Mouse (Mus musculus): ENCODE data around the gene Sec13. TPM values are rescaled to one million over a fixed set of nuclear protein-coding genes. Genes with fewer than 3 reads are reported as not detected.

The Sec13 gene
- total and polyA plus RNA-seq, 2 experiments = 86.2 to 108 TPM

DNA sequence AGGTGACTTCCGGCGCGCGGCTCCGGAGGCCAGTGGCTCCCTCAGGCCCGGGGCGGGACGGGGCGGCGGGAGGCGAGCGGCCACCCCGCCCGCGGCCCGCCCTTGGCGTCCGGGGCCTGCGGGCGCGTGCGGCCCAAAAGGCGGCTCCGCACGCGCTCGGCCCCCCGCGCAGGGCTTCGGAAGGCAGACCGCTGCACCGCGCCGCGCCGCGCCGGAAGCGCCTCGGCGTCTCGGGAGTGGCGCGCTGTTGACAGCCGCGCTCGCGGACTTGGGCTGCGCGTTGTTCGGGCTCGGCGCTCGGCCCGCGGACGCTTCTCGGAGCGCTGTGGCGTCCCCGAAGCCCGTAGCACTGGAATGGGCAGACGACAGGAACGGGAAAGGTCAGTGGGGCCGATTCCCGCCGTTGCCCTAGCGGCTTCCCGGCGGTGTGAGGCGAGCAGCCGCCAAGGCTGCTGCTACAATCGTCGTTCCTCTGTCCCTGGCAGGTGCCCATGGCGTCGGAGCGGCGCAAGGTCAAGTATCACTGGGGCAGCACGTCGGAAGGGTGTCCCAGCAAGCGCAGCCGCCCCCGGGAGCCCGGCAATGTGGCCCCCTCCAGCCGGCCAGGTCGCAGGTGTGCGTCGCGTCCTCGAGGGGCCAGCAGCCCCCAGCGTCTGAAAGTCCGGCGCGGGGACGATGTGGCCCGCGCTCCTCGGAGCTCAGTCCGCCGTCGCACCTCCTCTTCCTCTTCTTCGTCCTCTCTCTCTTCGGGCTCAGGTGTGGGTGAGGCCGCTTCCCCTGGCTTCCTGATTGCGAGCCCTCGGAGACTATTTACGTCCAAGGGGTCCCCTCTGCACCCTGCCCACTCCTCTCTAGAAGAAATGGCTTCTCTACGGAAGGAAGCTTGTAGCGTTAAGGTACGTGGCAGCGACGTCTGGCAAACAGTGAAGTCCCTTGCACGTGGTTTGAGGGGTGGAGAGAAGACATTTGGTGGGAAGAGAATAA, 43.0 kb downstream of the Sec13 start:
- Histone ChIP-seq H3K79me2 (ENCODE audit: control insufficient read depth, insufficient read depth, low read length) (peaks cover 20% of the 10 kb centered on the region; the same call in 1 of the 2 replicates), H3K9ac (ENCODE audit: low read depth, low read length) (peak overlapping the region; percentile 94), H3K4me1 (ENCODE audit: control insufficient read depth, insufficient read depth, low read length) (peaks cover 6% of the 10 kb centered on the region; the same call in 1 of the 2 replicates), H3K27ac (replicated peaks; ENCODE audit: insufficient read depth, low read depth, low read length) (peak overlapping the region; percentile 90), H3K27me3 (ENCODE audit: control insufficient read depth, insufficient read depth, low read length) (no peaks in the 10 kb centered on the region), H3K36me3 (ENCODE audit: control insufficient read depth, insufficient read depth, low read length) (peaks cover 28% of the 10 kb centered on the region), H3K4me3 (ENCODE audit: insufficient read depth, low read depth, low read length) (peak overlapping the region; percentile 98)
- under 1% methylated on average over 107 of the region's 113 CpGs for WGBS
- TF ChIP-seq CTCF (IDR thresholded peaks at IDR 0.05; ENCODE audit: low read depth, low read length) (no peak), POLR2A (IDR thresholded peaks at IDR 0.05; ENCODE audit: extremely low read depth, insufficient read depth, low read length) (no peak)
- DNase-seq (ENCODE audit: extremely low read depth, low read depth, low spot score) = no peak

DNA sequence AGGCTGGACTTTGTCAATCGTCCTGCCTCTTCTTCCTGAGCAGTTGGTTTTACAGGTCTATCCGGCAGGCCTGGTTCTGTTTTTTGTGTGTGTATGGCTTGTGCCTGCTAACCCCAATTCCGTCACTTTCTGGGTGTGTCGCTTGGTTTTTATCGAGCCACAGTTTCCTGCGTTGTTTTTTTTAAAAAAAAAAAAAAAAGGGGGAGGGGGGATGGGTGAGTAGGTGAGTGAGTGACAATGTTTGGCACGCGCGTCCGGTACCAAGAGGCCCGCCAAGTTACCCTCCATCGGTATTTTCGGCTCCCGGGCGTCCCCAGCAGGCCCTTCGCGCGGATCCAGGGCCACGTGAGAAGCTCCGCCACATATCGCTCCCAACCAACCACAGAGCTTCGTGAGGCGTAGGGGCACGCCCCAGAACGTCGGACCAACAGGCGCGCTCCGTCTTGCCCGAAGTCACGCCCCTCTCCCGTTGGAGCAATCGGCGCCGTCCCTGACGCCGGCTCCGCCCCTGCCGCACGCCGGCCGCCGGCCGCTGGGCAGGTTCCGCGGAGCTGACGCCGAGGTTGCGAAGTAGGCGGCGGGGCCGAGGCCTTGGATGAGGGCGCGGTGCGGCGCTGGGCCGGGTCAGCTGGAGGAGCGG, 43.8 kb downstream of the Sec13 start, which contains the start of gene Tatdn2:
Tatdn2 (plus strand) TSS at position 469 of the 640 bp plus-strand sequence.
- TF ChIP-seq CTCF (IDR thresholded peaks at IDR 0.05; ENCODE audit: low read depth, low read length) (peak; percentile 35; the same call in 1 of the 2 replicates), POLR2A (IDR thresholded peaks at IDR 0.05; ENCODE audit: extremely low read depth, insufficient read depth, low read length) (peak; percentile 80)
- Histone ChIP-seq H3K4me1 (ENCODE audit: control insufficient read depth, insufficient read depth, low read length) (peaks cover 10% of the 10 kb centered on the region), H3K9ac (ENCODE audit: low read depth, low read length) (peak within 1 kb of the TSS; percentile 94), H3K36me3 (ENCODE audit: control insufficient read depth, insufficient read depth, low read length) (peaks cover 26% of the 10 kb centered on the region), H3K27ac (replicated peaks; ENCODE audit: insufficient read depth, low read depth, low read length) (peak within 1 kb of the TSS; percentile 90), H3K79me2 (ENCODE audit: control insufficient read depth, insufficient read depth, low read length) (peaks cover 22% of the 10 kb centered on the region; the same call in 1 of the 2 replicates), H3K27me3 (ENCODE audit: control insufficient read depth, insufficient read depth, low read length) (no peaks in the 10 kb centered on the region), H3K4me3 (ENCODE audit: insufficient read depth, low read depth, low read length) (peak within 1 kb of the TSS; percentile 98)
- DNase-seq (ENCODE audit: extremely low read depth, low read depth, low spot score) = peak; percentile 97
- 0% methylated on average over 58 of the region's 58 CpGs for WGBS

DNA sequence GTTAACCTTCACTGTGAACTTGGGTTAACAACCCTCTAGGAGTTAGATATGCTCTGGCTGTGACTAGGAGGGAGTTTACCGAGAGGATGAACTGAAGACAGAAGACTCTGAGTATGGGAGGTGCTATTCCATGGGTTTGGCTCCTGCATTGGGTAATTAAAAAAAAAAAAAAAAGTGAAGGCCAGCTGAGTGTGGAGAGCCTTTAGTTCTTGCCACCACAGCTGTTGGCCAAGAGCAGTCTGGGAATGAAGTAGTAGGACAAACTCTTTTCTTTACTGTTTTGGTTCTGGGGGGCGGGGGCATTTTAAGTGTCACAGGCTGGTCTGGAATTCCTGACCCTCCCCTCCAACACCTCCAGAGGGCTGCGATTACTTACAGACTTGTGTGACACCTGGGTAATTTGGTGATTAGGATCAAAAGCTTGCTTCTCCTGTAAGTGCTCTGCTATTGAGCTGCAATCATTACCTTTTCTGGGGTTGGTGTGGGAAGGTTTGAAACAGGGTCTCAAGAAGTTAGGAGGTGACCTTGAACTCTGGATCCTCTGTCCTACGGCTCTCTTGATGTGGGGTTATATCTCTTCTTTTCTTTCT, 44.7 kb downstream of the Sec13 start:
- 38% methylated on average over 4 of the region's 4 CpGs for WGBS
- H3K36me3 ChIP-seq (ENCODE audit: control insufficient read depth, insufficient read depth, low read length) = peaks cover 19% of the 10 kb centered on the region
- H3K9ac ChIP-seq (ENCODE audit: low read depth, low read length) = peak overlapping the region; percentile 44
- TF ChIP-seq CTCF (IDR thresholded peaks at IDR 0.05; ENCODE audit: low read depth, low read length) (no peak), POLR2A (IDR thresholded peaks at IDR 0.05; ENCODE audit: extremely low read depth, insufficient read depth, low read length) (no peak)
- H3K27me3 ChIP-seq (ENCODE audit: control insufficient read depth, insufficient read depth, low read length) = no peaks in the 10 kb centered on the region
- peak; percentile 66 for DNase-seq (ENCODE audit: extremely low read depth, low read depth, low spot score)
- no peak overlapping the region for H3K4me3 ChIP-seq (ENCODE audit: insufficient read depth, low read depth, low read length)
- peak overlapping the region; percentile 86 for H3K27ac ChIP-seq (replicated peaks; ENCODE audit: insufficient read depth, low read depth, low read length)
- H3K79me2 ChIP-seq (ENCODE audit: control insufficient read depth, insufficient read depth, low read length) = peaks cover 19% of the 10 kb centered on the region; the same call in 1 of the 2 replicates
- peaks cover 15% of the 10 kb centered on the region for H3K4me1 ChIP-seq (ENCODE audit: control insufficient read depth, insufficient read depth, low read length)

DNA sequence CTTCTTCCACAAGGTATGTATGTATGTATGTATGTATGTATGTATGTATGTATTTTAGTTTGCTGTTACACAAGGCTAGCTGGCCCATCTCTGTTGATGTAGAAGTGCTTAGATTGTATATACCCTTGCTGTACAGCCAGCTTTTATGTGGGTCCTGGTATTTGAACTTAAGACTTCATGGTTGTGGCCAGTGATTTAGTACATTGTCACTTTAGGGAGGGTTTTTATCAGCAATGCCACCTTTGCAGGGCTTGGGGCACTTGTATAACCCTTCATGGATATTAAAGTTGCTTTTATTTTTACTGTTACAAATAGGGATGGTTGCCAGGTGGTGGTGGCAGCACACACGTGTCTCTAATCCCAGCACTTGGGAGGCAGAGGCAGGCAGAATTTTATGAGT, 45.3 kb downstream of the Sec13 start:
- DNase-seq (ENCODE audit: extremely low read depth, low read depth, low spot score) = no peak
- H3K4me3 ChIP-seq (ENCODE audit: insufficient read depth, low read depth, low read length) = no peak overlapping the region
- H3K27me3 ChIP-seq (ENCODE audit: control insufficient read depth, insufficient read depth, low read length) = no peaks in the 10 kb centered on the region
- H3K36me3 ChIP-seq (ENCODE audit: control insufficient read depth, insufficient read depth, low read length) = peaks cover 16% of the 10 kb centered on the region
- peaks cover 17% of the 10 kb centered on the region; the same call in 1 of the 2 replicates for H3K79me2 ChIP-seq (ENCODE audit: control insufficient read depth, insufficient read depth, low read length)
- TF ChIP-seq POLR2A (IDR thresholded peaks at IDR 0.05; ENCODE audit: extremely low read depth, insufficient read depth, low read length) (no peak), CTCF (IDR thresholded peaks at IDR 0.05; ENCODE audit: low read depth, low read length) (no peak)
- H3K27ac ChIP-seq (replicated peaks; ENCODE audit: insufficient read depth, low read depth, low read length) = peak overlapping the region; percentile 86; the same call in 1 of the 2 replicates
- H3K9ac ChIP-seq (ENCODE audit: low read depth, low read length) = no peak overlapping the region
- H3K4me1 ChIP-seq (ENCODE audit: control insufficient read depth, insufficient read depth, low read length) = peaks cover 16% of the 10 kb centered on the region
- 22% methylated on average over 1 of the region's 1 CpGs for WGBS

DNA sequence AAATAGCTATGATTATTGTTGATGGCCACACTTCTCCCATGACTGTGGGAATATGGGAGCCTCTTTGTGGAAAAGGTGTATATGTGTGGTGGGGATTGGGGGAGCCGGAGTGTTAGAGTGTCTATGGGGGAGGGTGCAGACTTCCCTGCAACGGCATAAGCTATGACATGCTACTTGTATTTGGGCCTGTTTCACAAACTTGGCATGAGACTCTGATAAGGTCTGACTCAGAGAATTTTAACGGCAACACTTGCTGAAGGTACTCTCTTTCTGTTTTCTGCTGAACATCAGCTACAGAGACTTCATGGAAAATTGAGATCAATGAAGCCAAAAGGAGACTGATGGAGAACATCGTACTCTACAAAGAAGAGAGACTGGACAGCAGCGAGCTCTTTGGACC, 47.2 kb downstream of the Sec13 start:
- Histone ChIP-seq H3K27me3 (ENCODE audit: control insufficient read depth, insufficient read depth, low read length) (no peaks in the 10 kb centered on the region), H3K79me2 (ENCODE audit: control insufficient read depth, insufficient read depth, low read length) (peaks cover 14% of the 10 kb centered on the region; the same call in 1 of the 2 replicates), H3K27ac (replicated peaks; ENCODE audit: insufficient read depth, low read depth, low read length) (no peak overlapping the region), H3K4me1 (ENCODE audit: control insufficient read depth, insufficient read depth, low read length) (peaks cover 28% of the 10 kb centered on the region), H3K36me3 (ENCODE audit: control insufficient read depth, insufficient read depth, low read length) (peaks cover 16% of the 10 kb centered on the region), H3K4me3 (ENCODE audit: insufficient read depth, low read depth, low read length) (no peak overlapping the region), H3K9ac (ENCODE audit: low read depth, low read length) (no peak overlapping the region)
- WGBS = 57% methylated on average over 5 of the region's 5 CpGs
- TF ChIP-seq POLR2A (IDR thresholded peaks at IDR 0.05; ENCODE audit: extremely low read depth, insufficient read depth, low read length) = no peak
- TF ChIP-seq CTCF (IDR thresholded peaks at IDR 0.05; ENCODE audit: low read depth, low read length) = no peak
- no peak for DNase-seq (ENCODE audit: extremely low read depth, low read depth, low spot score)

Data from liver, adult 2 months (tissue).